In the genomic region with DNA sequence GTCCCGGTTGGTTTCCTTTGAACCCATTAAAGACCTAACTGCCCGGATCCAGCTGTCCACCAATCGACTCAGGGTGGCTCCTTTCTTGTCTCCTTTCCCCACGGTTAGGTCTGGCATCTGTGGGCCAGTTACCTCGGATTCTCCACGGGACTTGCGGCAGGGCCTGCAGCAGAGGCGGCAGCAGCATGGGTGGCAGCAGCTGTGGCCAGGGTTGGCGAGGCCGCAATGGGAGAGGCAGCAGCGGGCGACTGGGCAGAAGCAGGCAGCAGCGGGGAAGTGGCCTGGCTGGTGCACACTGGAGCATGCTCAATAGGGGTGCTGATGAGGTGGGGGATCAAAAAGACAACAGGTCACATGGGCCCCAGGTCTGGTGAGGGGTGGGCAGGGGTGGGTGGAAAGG, we compare ENCODE assay signal across 30 mouse cellular contexts. TPM values are rescaled to one million over a fixed set of nuclear protein-coding genes. Genes with fewer than 3 reads are reported as not detected.
DNase-seq lines count a peak whose midpoint lies in the region; ATAC-seq and TF ChIP-seq lines count a peak whose summit lies in the region.
"Had no signal": no experiment of that assay in that cellular context is flagged by ENCODE, and none has a peak within 500 bp of the region (broad histone marks: within the 10 kb centered on the region; RNA-seq: fewer than 3 reads in every experiment).

No protein-coding gene starts in this region.

- peak overlapping the region; percentile 62; the same call in 1 of the 2 replicates for H3K27ac ChIP-seq in gastrocnemius, adult 2 months
- H3K27ac ChIP-seq in heart, embryonic 14.5 days (replicated peaks in 1 of 2; ENCODE audit: control insufficient read depth in 1 of 2, insufficient read depth in 1 of 2, low read depth in 2 of 2, low read length in 2 of 2): peak overlapping the region; percentile 41 to 68; a peak in 3 of 4 replicates
- no peak overlapping the region for H3K27ac ChIP-seq in neural tube, embryonic 13.5 days (replicated peaks)
- H3K27ac ChIP-seq in neural tube, embryonic 15.5 days (replicated peaks): no peak overlapping the region
- H3K27ac ChIP-seq: embryonic facial prominence, embryonic 10.5 days; forebrain, embryonic 12.5 days; hindbrain, embryonic 14.5 days; stomach, embryonic 15.5 days had no signal

- 60% methylated on average over 13 of the region's 13 CpGs for WGBS in heart, embryonic 14.5 days
- WGBS in neural tube, embryonic 13.5 days: 56% methylated on average over 13 of the region's 13 CpGs
- 58% methylated on average over 13 of the region's 13 CpGs for WGBS in neural tube, embryonic 15.5 days

- no peak for TF ChIP-seq CTCF in gastrocnemius, adult 2 months (IDR thresholded peaks at IDR 0.05)

- DNase-seq in gastrocnemius, adult 2 months: no peak
- no peak for DNase-seq in gastrocnemius, adult 18-20 months (ENCODE audit: low spot score)
- no peak for DNase-seq in heart, postnatal 36 days
- no peak for DNase-seq in adrenal gland, postnatal 14 days
- DNase-seq in adrenal gland, adult (ENCODE audit: inconsistent age in 2 of 2, low spot score in 1 of 2): no peak
- DNase-seq: cerebellum, adult 2 months; gastrocnemius, postnatal 25 days; lung, adult 18-20 months; right cerebral cortex, postnatal 25 days; thymus, adult 18-20 months; thymus, postnatal 4 days had no signal

- peaks cover 9 to 23% of the 10 kb centered on the region in 2 experiments; a peak in 3 of 4 replicates for H3K4me1 ChIP-seq in heart, embryonic 14.5 days (ENCODE audit: control insufficient read depth in 2 of 2, insufficient read depth in 2 of 2, low read length in 2 of 2)
- H3K4me1 ChIP-seq in neural tube, embryonic 13.5 days (replicated peaks): no peaks in the 10 kb centered on the region
- no peaks in the 10 kb centered on the region; the same call in 1 of the 2 replicates for H3K4me1 ChIP-seq in neural tube, embryonic 15.5 days
- H3K4me1 ChIP-seq: forebrain, embryonic 12.5 days had no signal

- no peak overlapping the region for H3K9ac ChIP-seq in heart, embryonic 14.5 days (ENCODE audit: low read length)
- no peak overlapping the region for H3K9ac ChIP-seq in neural tube, embryonic 13.5 days
- H3K9ac ChIP-seq in neural tube, embryonic 15.5 days (replicated peaks): no peak overlapping the region
- H3K9ac ChIP-seq: forebrain, embryonic 12.5 days; hindbrain, embryonic 14.5 days; stomach, embryonic 15.5 days had no signal

- no peaks in the 10 kb centered on the region for H3K27me3 ChIP-seq in heart, embryonic 14.5 days (ENCODE audit: control insufficient read depth, insufficient read depth, low read length)
- H3K27me3 ChIP-seq in neural tube, embryonic 13.5 days: no peaks in the 10 kb centered on the region
- H3K27me3 ChIP-seq in neural tube, embryonic 15.5 days (replicated peaks): no peaks in the 10 kb centered on the region
- H3K27me3 ChIP-seq: stomach, embryonic 15.5 days had no signal

- no peaks in the 10 kb centered on the region for H3K9me3 ChIP-seq in heart, embryonic 14.5 days (ENCODE audit: control insufficient read depth, low read length)
- H3K9me3 ChIP-seq in neural tube, embryonic 13.5 days: no peaks in the 10 kb centered on the region
- no peaks in the 10 kb centered on the region for H3K9me3 ChIP-seq in neural tube, embryonic 15.5 days (replicated peaks)
- H3K9me3 ChIP-seq: embryonic facial prominence, embryonic 10.5 days; forebrain, embryonic 12.5 days; stomach, embryonic 15.5 days had no signal

- peaks cover 98% of the 10 kb centered on the region for H3K36me3 ChIP-seq in heart, embryonic 14.5 days (ENCODE audit: control insufficient read depth, insufficient read depth, low read length)
- no peaks in the 10 kb centered on the region for H3K36me3 ChIP-seq in neural tube, embryonic 13.5 days
- no peaks in the 10 kb centered on the region for H3K36me3 ChIP-seq in neural tube, embryonic 15.5 days
- H3K36me3 ChIP-seq: embryonic facial prominence, embryonic 10.5 days; forebrain, embryonic 12.5 days; stomach, embryonic 15.5 days had no signal

- H3K4me2 ChIP-seq in heart, embryonic 14.5 days (ENCODE audit: low read length): 0 out of 2 replicates have a peak overlapping the region, but pooled peaks have one; percentile 6
- H3K4me2 ChIP-seq in neural tube, embryonic 13.5 days: no peak overlapping the region
- H3K4me2 ChIP-seq in neural tube, embryonic 15.5 days: no peak overlapping the region
- H3K4me2 ChIP-seq: forebrain, embryonic 12.5 days; hindbrain, embryonic 14.5 days; liver, embryonic 11.5 days; stomach, embryonic 15.5 days had no signal

- ATAC-seq in heart, embryonic 14.5 days (ENCODE audit: insufficient number of reproducible peaks, insufficient read depth, low FRiP score, low read depth): no peak
- ATAC-seq in neural tube, embryonic 13.5 days (ENCODE audit: low read depth): 0 out of 2 replicates have a peak, but pooled peaks have one; percentile 27
- ATAC-seq in neural tube, embryonic 15.5 days (ENCODE audit: low FRiP score): no peak
- ATAC-seq: CD4-positive, CD25-positive, alpha-beta regulatory T cell, adult 4 months had no signal

- peak overlapping the region; percentile 17; the same call in 1 of the 2 replicates for H3K4me3 ChIP-seq in gastrocnemius, adult 2 months
- H3K4me3 ChIP-seq in heart, embryonic 14.5 days (ENCODE audit: control insufficient read depth in 1 of 2, insufficient read depth in 1 of 2, low read depth in 1 of 2, low read length in 2 of 2): no peak overlapping the region
- H3K4me3 ChIP-seq in neural tube, embryonic 13.5 days: no peak overlapping the region
- no peak overlapping the region for H3K4me3 ChIP-seq in neural tube, embryonic 15.5 days (replicated peaks)
- H3K4me3 ChIP-seq: embryonic facial prominence, embryonic 10.5 days; forebrain, embryonic 12.5 days; stomach, embryonic 15.5 days had no signal

- intact Hi-C loops in gastrocnemius, adult 2 months (cut with DNase I): no loop called here
- intact Hi-C loops in heart, postnatal 36 days (cut with DNase I): no loop called here

RNA-seq across cellular contexts. Expression of gene 9230112D13Rik, which starts 32.6 kb away (rescaled TPM):
- not detected for total RNA-seq in gastrocnemius, adult 2 months (2021)
- not detected for total RNA-seq in gastrocnemius, adult 18-20 months (2021)
- not detected in 2 replicates for polyA plus RNA-seq in heart, embryonic 14.5 days (2014; fragmentation: Nextera tagmentation; extraction: Ambion mirVana)
- total RNA-seq in heart, postnatal 36 days (2021): not detected
- polyA plus RNA-seq in neural tube, embryonic 13.5 days (2015; fragmentation: Nextera tagmentation; extraction: Ambion mirVana): not detected in 2 replicates
- not detected in 2 replicates for polyA plus RNA-seq in neural tube, embryonic 15.5 days (2015; fragmentation: Nextera tagmentation; extraction: Ambion mirVana)
- not detected in 2 replicates for total RNA-seq in adrenal gland, postnatal 14 days (2021)
- total RNA-seq: adrenal gland, adult 18-20 months; gastrocnemius, postnatal 25 days; layer of hippocampus, postnatal 10 days; left cerebral cortex, adult 8-10 months; megakaryocyte-erythroid progenitor cell, adult 5-6 weeks; monocyte, adult 5-6 weeks; neutrophil, adult 5-6 weeks had no signal
- polyA plus RNA-seq: CD4-positive, CD25-positive, alpha-beta regulatory T cell, adult 4 months; cerebellum, adult 2 months; embryonic facial prominence, embryonic 10.5 days; forebrain, embryonic 12.5 days; hindbrain, embryonic 14.5 days; intestine, embryonic 16.5 days; kidney, embryonic 16.5 days; large intestine, adult 2 months; limb, embryonic 11.5 days; liver, embryonic 11.5 days; stomach, embryonic 15.5 days had no signal

RNA-seq across cellular contexts. Expression of gene Ldb3, which starts 33.3 kb away (rescaled TPM):
- total RNA-seq in gastrocnemius, adult 2 months (2021): 1,000 to 10,000 TPM; 1,886 to 2,548 TPM
- 1,000 to 10,000 TPM; 2,008 to 2,153 TPM for total RNA-seq in gastrocnemius, adult 18-20 months (2021)
- 301 and 314 TPM in 2 replicates for polyA plus RNA-seq in heart, embryonic 14.5 days (2014; fragmentation: Nextera tagmentation; extraction: Ambion mirVana)
- total RNA-seq in heart, postnatal 36 days (2021): 100 to 1,000 TPM; 988 to 990 TPM
- polyA plus RNA-seq in neural tube, embryonic 13.5 days (2015; fragmentation: Nextera tagmentation; extraction: Ambion mirVana): 0.87 and 1.3 TPM in 2 replicates
- 3.5 and 4.9 TPM in 2 replicates for polyA plus RNA-seq in neural tube, embryonic 15.5 days (2015; fragmentation: Nextera tagmentation; extraction: Ambion mirVana)
- 0.44 and 1.2 TPM in 2 replicates for total RNA-seq in adrenal gland, postnatal 14 days (2021)
- total RNA-seq: megakaryocyte-erythroid progenitor cell, adult 5-6 weeks; monocyte, adult 5-6 weeks; neutrophil, adult 5-6 weeks had no signal
- polyA plus RNA-seq: CD4-positive, CD25-positive, alpha-beta regulatory T cell, adult 4 months; embryonic facial prominence, embryonic 10.5 days had no signal

RNA-seq across cellular contexts. Expression of gene Opn4, which starts 44.7 kb away (rescaled TPM):
- total RNA-seq in gastrocnemius, adult 2 months (2021): not detected
- not detected for total RNA-seq in gastrocnemius, adult 18-20 months (2021)
- polyA plus RNA-seq in heart, embryonic 14.5 days (2014; fragmentation: Nextera tagmentation; extraction: Ambion mirVana): 5.0 and 5.2 TPM in 2 replicates
- 1 to 10 TPM; 2.2 to 3.1 TPM for total RNA-seq in heart, postnatal 36 days (2021)
- polyA plus RNA-seq in neural tube, embryonic 13.5 days (2015; fragmentation: Nextera tagmentation; extraction: Ambion mirVana): not detected in 2 replicates
- polyA plus RNA-seq in neural tube, embryonic 15.5 days (2015; fragmentation: Nextera tagmentation; extraction: Ambion mirVana): 0.28 TPM in 1 of 2 replicates, not detected in the other
- total RNA-seq in adrenal gland, postnatal 14 days (2021): not detected in 2 replicates
- total RNA-seq: adrenal gland, adult 18-20 months; gastrocnemius, postnatal 25 days; layer of hippocampus, postnatal 10 days; left cerebral cortex, adult 8-10 months; megakaryocyte-erythroid progenitor cell, adult 5-6 weeks; monocyte, adult 5-6 weeks; neutrophil, adult 5-6 weeks had no signal
- polyA plus RNA-seq: CD4-positive, CD25-positive, alpha-beta regulatory T cell, adult 4 months; hindbrain, embryonic 14.5 days; limb, embryonic 11.5 days; liver, embryonic 11.5 days; stomach, embryonic 15.5 days had no signal

RNA-seq across cellular contexts. Expression of gene Bmpr1a, which starts 52.1 kb away (rescaled TPM):
- 10 to 100 TPM; 49.4 to 54.1 TPM for total RNA-seq in gastrocnemius, adult 2 months (2021)
- total RNA-seq in gastrocnemius, adult 18-20 months (2021): 10 to 100 TPM; 46.3 to 47.4 TPM
- 44.2 and 49.0 TPM in 2 replicates for polyA plus RNA-seq in heart, embryonic 14.5 days (2014; fragmentation: Nextera tagmentation; extraction: Ambion mirVana)
- 10 to 100 TPM; 60.5 to 71.4 TPM for total RNA-seq in heart, postnatal 36 days (2021)
- 22.6 and 26.4 TPM in 2 replicates for polyA plus RNA-seq in neural tube, embryonic 13.5 days (2015; fragmentation: Nextera tagmentation; extraction: Ambion mirVana)
- polyA plus RNA-seq in neural tube, embryonic 15.5 days (2015; fragmentation: Nextera tagmentation; extraction: Ambion mirVana): 19.0 and 23.4 TPM in 2 replicates
- total RNA-seq in adrenal gland, postnatal 14 days (2021): 53.5 and 53.7 TPM in 2 replicates
- total RNA-seq: megakaryocyte-erythroid progenitor cell, adult 5-6 weeks had no signal

Comparison
In these comparisons a context has a peak if more than half of its experiments do, and no peak if none do; other contexts are left out.
1. H3K27ac ChIP-seq: peak in gastrocnemius, adult 2 months (single experiment) and heart, embryonic 14.5 days (2 of 2); none in neural tube, embryonic 13.5 days (single experiment) and neural tube, embryonic 15.5 days (single experiment).
2. RNA of gene Ldb3, which starts 33.3 kb away (total RNA-seq): 1,886 to 2,548 TPM in gastrocnemius, adult 2 months, 2,008 to 2,153 TPM in gastrocnemius, adult 18-20 months and 988 to 990 TPM in heart, postnatal 36 days; 0.44 to 1.2 TPM in adrenal gland, postnatal 14 days; every median in the first group is over 100 times any median in the second.